Mouse (Mus musculus) MEL (cell line): ENCODE data around the gene Pex11b.

ENCODE experiments used
- CHD2 ChIP-seq: IDR thresholded peaks from 2 replicates; pipeline ENCODE4 v1.6.1; 2011; ENCODE audit warnings: low read length, improper control_type of control experiment
- CTCF ChIP-seq, 3 experiments: IDR thresholded peaks in 2 of 3; conservative IDR thresholded peaks in 1 of 3; 2 replicates each; pipeline ENCODE4 v1.5.1; 2011 to 2012; ENCODE audit warnings: low read length in 3 of 3, low read depth in 2 of 3, mild to moderate bottlenecking in 2 of 3, improper control_type of control experiment in 1 of 3, inconsistent platforms in 1 of 3, mixed read lengths in 1 of 3, moderate library complexity in 1 of 3; ENCODE audit not compliant: control insufficient read depth in 1 of 3, insufficient read depth in 1 of 3, poor library complexity in 1 of 3, severe bottlenecking in 1 of 3
- KAT2A ChIP-seq: conservative IDR thresholded peaks from 2 replicates; pipeline ENCODE4 v1.6.1; 2012; ENCODE audit warnings: low read depth, low read length, improper control_type of control experiment, inconsistent platforms
- MAZ ChIP-seq: IDR thresholded peaks from 2 replicates; pipeline ENCODE4 v1.6.1; 2012; ENCODE audit warnings: low read depth, mild to moderate bottlenecking, inconsistent platforms, low read length, improper control_type of control experiment
- NELFE ChIP-seq: IDR thresholded peaks from 2 replicates; pipeline ENCODE4 v1.6.1; 2011; ENCODE audit warnings: low read depth, low read length, improper control_type of control experiment
- POLR2A ChIP-seq, 2 experiments: IDR thresholded peaks; 2 replicates each; pipeline ENCODE4 v1.6.1; 2011 to 2012; ENCODE audit warnings: low read length in 2 of 2, mild to moderate bottlenecking in 2 of 2, control low read depth in 1 of 2, improper control_type of control experiment in 1 of 2, low read depth in 1 of 2, moderate library complexity in 1 of 2; ENCODE audit not compliant: control insufficient read depth in 1 of 2, insufficient read depth in 1 of 2, poor library complexity in 1 of 2
- UBTF ChIP-seq: IDR thresholded peaks from 2 replicates; pipeline ENCODE4 v1.6.1; 2012; ENCODE audit warnings: low read depth, mild to moderate bottlenecking, inconsistent platforms, low read length, improper control_type of control experiment, moderate library complexity, borderline replicate concordance; ENCODE audit not compliant: insufficient read depth

DNA sequence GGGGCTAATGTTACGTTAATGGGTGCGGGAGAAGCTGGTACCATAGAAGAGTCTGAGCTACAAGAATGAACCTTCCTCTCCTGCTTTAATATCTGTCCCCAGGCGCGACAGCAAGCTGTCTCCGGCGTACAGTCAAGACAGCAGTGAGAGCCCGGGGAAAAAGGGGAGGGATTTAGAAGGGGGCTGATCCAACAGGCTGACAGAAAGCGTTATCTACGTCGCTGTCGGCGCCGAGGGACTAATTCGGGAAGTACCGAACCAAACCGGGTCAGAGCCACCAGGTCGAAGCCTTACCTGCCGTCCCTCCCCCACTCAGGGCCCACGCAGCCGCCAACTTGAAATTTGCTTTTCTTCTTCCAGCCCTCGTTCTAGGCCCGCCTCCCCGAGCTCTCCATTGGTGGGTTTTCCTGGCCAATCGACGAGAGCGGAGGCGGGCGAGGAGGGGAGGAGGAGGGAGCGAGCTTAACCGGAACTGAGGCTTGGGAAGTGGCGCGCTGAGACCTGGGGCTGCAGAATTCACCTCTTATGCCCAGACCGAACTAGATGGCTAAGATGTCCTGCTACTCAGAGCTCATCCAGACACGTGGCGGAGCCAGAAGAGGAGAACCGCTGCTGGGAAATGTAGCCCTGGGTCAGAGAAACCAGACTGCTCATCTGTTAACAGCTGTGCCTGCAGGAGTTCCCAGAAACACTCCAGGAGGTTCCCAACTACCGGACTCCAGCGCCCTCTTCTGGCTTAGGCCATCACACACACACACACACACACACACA lies 41.2 kb upstream of the Pex11b start, which contains the start of gene Polr3gl:
- TF ChIP-seq POLR2A (IDR thresholded peaks at IDR 0.05; ENCODE audit: control insufficient read depth in 1 of 2, insufficient read depth in 1 of 2, low read depth in 1 of 2, low read length in 2 of 2, poor library complexity in 1 of 2) (peak; percentile 92 to 97), MAZ (no peak), NELFE (peak; percentile 86), KAT2A (no peak; the same call in 1 of the 2 replicates), UBTF (no peak), CHD2 (peak; percentile 61), CTCF (IDR thresholded peaks at IDR 0.05 in 2 of 3, conservative IDR thresholded peaks at IDR 0.05 in 1 of 3; ENCODE audit: control insufficient read depth in 1 of 3, insufficient read depth in 1 of 3, low read depth in 2 of 3, low read length in 3 of 3, poor library complexity in 1 of 3, severe bottlenecking in 1 of 3) (peak; percentile 45 to 77 (median 59))
